Mouse (Mus musculus): Measurements from ENCODE around the gene Slc38a7.
A peak's percentile ranks its signal among the peaks of the same experiment; 100 is the strongest.
"Not testable (repeated sequence)": the region's sequence is repeated elsewhere in the genome, so short reads cannot be mapped to it uniquely, and the experiment has no call there.

Gene Slc38a7

GRCm38 (mm10) chr8:95807861-95808260 is 45.5 kb downstream of the Slc38a7 start:
- peak; percentile 87 for DNase-seq (ENCODE audit: low read depth, low spot score)

DNA sequence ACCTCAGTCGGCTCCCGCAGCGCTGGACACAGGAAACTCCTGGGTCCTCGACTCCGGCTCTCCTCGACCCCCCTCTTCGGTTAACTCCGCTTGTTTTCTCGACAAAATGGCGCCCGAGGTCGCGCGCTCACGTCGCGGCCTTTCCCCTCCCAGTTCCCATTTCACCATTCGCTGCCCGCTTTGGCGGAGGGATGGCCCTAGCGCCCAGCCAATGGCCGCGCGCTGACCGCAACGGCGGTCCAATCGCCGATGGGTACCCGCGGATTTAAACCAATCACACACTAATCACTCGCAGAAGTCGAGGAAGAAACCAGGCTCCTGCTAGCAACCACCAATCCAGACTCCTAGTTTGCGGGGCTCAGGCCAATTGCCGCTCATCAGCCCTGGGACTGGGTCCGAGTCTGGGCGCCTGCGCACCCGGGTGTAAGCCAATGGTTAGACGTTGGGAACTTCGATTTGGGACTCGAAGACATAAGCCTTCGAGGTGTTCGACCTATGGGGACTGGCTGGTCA is 46.0 kb downstream of the Slc38a7 start, which contains the start of gene Cnot1:
Gene Cnot1, minus strand, starts transcription at position 134 of the 513 bp plus-strand sequence.
- peak; percentile 94 for DNase-seq (ENCODE audit: low read depth, low spot score)

DNA sequence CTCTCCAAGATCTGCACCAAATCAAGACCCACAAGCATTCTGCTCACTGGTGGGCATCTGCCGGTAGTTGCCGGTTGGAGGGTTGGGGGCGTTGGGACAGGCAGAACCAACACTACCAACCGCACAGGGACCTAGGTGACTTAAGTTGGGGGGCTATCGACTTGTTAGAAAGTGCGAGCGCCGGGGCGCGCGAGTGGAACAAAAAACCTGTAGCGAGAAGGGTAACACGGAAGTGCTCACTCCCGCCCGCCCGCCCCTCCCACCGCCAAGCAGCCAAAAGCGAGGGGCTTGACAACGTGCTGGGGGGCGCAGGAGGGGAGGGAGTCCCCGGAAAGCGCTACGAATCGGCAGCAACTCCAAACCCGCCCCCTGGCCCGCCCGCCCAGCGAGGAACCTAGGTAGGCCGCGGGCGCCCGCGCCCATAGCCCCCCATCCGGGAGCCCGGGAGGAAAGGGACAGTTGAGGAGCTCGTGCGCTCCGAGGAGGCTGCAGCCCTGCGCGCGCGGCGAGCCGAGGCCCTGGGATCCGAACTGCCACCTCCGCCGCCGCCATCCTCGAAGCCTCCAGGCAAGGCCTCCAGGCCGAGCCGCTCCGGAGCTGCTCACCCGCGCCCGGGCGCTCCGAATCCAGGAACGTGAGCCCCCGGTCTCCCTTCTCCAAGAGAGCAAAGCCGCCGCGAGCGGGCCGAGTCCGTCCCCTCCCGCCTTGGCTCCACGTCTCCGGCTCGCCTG is 46.7 kb downstream of the Slc38a7 start:
- DNase-seq (ENCODE audit: low read depth, low spot score), result peak; percentile 7

DNA sequence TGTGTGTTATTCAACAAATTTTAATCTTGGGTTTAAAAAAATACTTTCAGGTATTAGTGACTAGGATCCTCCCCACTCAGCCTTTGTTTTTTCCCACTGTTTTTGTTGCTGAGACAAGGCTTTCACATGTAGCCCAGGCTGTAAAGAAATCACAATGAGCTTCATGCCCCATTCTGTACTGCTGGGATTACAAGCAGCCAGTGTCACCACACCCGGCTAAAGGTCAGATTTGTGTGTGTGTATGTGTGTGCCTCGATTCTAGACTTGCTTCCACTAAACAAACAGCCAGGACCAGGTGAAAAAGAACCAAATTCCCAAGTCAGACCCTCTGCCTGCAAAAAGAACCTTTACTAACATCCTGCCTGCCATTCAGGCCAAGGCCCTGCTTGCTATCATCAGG is 47.9 kb downstream of the Slc38a7 start:
- DNase-seq (ENCODE audit: low read depth, low spot score), result no peak

GRCm38 (mm10) chr8:95802231-95802630 is 51.1 kb downstream of the Slc38a7 start:
- DNase-seq (ENCODE audit: low read depth, low spot score), result no peak

- no peak for DNase-seq (ENCODE audit: low read depth, low spot score)
Measured at GRCm38 (mm10) chr8:95801476-95802064, 51.8 kb downstream of the Slc38a7 start.

DNA sequence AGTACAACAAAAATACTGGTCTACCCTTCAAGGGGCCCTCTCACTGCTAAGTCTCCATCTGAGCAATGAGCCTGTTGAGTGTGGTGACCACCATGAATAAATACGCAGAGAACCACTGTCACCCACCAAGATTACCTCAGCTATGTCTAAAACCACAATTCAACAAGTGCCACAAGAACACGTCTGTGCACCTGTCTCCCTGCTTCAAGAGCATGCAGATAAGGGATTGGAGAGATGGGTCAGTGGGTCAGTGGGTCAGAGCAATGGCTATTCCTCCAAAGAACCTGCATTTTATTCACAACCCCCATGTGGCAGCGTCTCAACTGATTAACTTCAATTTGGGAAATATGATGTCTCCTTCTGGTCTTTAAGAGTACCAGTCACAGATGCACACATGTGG is 53.0 kb downstream of the Slc38a7 start:
- DNase-seq (ENCODE audit: low read depth, low spot score), result no peak

DNA sequence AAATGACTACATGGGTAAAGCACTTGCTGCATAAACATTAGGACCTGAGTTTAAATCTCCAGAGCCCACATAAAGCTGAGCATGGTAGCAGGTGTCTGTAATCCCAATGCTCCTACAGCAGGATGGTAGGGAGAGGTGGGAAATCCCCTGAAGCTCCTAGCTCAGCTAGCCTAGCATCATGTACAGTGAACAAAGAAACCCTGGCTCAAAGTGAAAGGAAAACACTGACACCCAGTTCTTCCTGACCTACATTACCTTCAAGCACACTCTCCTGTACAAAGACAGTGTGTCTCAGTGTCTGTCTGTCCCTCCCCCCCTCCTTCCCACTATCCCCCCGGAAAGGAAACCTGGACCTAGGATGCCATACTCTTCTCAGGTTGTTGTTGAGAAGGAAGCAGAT is 53.4 kb downstream of the Slc38a7 start:
- DNase-seq (ENCODE audit: low read depth, low spot score), result no peak

DNA sequence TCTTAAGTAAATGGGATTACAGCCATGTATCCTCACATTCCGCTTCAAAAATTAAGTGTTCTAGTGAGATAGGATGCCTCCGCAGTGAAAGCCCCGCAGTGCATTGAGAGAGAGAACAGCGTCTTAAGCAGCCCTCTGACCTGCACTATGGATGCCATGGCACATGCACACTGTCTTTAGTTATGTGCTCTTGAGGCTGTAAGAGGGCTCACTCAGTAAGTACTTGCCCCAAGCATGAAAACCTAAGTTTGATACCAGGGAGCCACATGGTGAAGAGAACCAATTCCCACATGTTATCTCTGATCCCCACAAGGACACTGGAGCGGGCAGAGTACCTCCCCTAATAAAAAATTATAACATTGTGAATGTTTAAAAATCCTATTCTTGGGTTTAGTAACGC is 54.2 kb downstream of the Slc38a7 start:
- no peak for DNase-seq (ENCODE audit: low read depth, low spot score)

- not testable (repeated sequence) for DNase-seq (ENCODE audit: low read depth, low spot score)
Measured at GRCm38 (mm10) chr8:95795333-95796061, 57.8 kb downstream of the Slc38a7 start.

Data from embryo, embryonic 11.5 days (tissue).